Mouse (Mus musculus) midbrain, embryonic 16.5 days (tissue): ENCODE data around the gene Celf2. TPM values are rescaled to one million over a fixed set of nuclear protein-coding genes. Genes with fewer than 3 reads are reported as not detected.
A peak's percentile ranks its signal among the peaks of the same experiment; 100 is the strongest.

Experiments
- ATAC-seq: fragments of 200-750 bp; cut with Nextera tagmentation; 2 replicates; pipeline ENCODE4 v1.8.0; 2017; ENCODE audit warnings: moderate TSS enrichment
- H3K27ac ChIP-seq: fragments of 300-500 bp; sonication (generic); 2 replicates; pipeline ENCODE4 v1.5.1; 2014; ENCODE audit warnings: mild to moderate bottlenecking, low read length, mixed read lengths
- H3K27me3 ChIP-seq: fragments of 300-500 bp; sonication (generic); 2 replicates; pipeline ENCODE4 v1.6.1; 2014; ENCODE audit warnings: low read depth, low read length, mixed read lengths; ENCODE audit not compliant: control insufficient read depth, insufficient read depth
- H3K36me3 ChIP-seq: fragments of 300-500 bp; sonication (generic); 2 replicates; pipeline ENCODE4 v1.6.1; 2014; ENCODE audit warnings: mild to moderate bottlenecking, low read length, moderate library complexity, mixed read lengths; ENCODE audit not compliant: control insufficient read depth, insufficient read depth
- H3K4me1 ChIP-seq: fragments of 300-500 bp; sonication (generic); 2 replicates; pipeline ENCODE4 v1.6.1; 2014; ENCODE audit warnings: mild to moderate bottlenecking, low read length, mixed read lengths; ENCODE audit not compliant: control insufficient read depth, insufficient read depth
- H3K4me2 ChIP-seq: fragments of 300-500 bp; sonication (generic); 2 replicates; pipeline ENCODE4 v1.6.1; 2014; ENCODE audit warnings: mild to moderate bottlenecking, low read length, mixed read lengths
- H3K4me3 ChIP-seq: fragments of 300-500 bp; sonication (generic); 2 replicates; pipeline ENCODE4 v1.5.1; 2014; ENCODE audit warnings: low read depth, mild to moderate bottlenecking, low read length, moderate library complexity, mixed read lengths
- H3K9ac ChIP-seq: fragments of 300-500 bp; sonication (generic); 2 replicates; pipeline ENCODE4 v1.6.1; 2014; ENCODE audit warnings: low read depth, low read length, mixed read lengths
- H3K9me3 ChIP-seq: fragments of 300-500 bp; sonication (generic); replicated peaks from 2 replicates; pipeline ENCODE4 v1.6.1; 2014; ENCODE audit warnings: mild to moderate bottlenecking, low read length, mixed read lengths; ENCODE audit not compliant: control insufficient read depth, poor library complexity, severe bottlenecking
- WGBS: fragments of 180-500 bp; shearing (Covaris S2); extraction: QIAGEN DNeasy Blood & Tissue Kit; methylation state at CpG from one replicate; pipeline ENCODE4 v1.1.7; 2014; 5-methylcytosine and 5-hydroxymethylcytosine counted together
- polyA plus RNA-seq: library from polyadenylated mRNA; unstranded; fragments of >200 nt; fragmentation: Nextera tagmentation; extraction: Ambion mirVana; gene quantifications from 2 replicates; pipeline ENCODE4 v1.2.1, GENCODE M21; 2015

Gene Celf2
- polyA plus RNA-seq, 1 experiment from 2014 or later, result 160 TPM

DNA sequence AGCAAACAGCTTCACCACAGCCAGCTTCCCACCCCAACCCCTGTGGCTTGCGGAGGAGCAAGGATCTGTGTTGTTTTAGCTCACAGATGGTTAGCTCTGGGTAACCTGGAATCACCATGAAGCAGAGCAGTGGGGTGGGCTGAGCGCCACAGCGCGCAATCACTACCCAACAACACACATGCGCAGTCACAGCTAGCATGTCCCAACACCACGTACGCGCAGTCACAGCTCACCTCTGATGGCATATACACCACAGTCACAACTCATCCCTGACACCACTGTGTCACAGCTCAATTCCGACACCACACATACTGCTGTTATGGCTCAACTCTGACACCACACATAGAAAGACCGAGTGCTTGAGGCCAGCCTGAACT, 985.5 kb downstream of the Celf2 start:
- no peak overlapping the region for H3K4me3 ChIP-seq
- H3K9me3 ChIP-seq, result no peaks in the 10 kb centered on the region
- H3K27me3 ChIP-seq, result no peaks in the 10 kb centered on the region
- H3K4me1 ChIP-seq, result 0 out of 2 replicates have a peak, but pooled peaks cover 2% of the 10 kb centered on the region
- no peak overlapping the region for H3K9ac ChIP-seq
- 95% methylated on average over 10 of the region's 10 CpGs for WGBS
- no peak overlapping the region for H3K27ac ChIP-seq
- no peak overlapping the region for H3K4me2 ChIP-seq
- no peak for ATAC-seq
- no peaks in the 10 kb centered on the region for H3K36me3 ChIP-seq

DNA sequence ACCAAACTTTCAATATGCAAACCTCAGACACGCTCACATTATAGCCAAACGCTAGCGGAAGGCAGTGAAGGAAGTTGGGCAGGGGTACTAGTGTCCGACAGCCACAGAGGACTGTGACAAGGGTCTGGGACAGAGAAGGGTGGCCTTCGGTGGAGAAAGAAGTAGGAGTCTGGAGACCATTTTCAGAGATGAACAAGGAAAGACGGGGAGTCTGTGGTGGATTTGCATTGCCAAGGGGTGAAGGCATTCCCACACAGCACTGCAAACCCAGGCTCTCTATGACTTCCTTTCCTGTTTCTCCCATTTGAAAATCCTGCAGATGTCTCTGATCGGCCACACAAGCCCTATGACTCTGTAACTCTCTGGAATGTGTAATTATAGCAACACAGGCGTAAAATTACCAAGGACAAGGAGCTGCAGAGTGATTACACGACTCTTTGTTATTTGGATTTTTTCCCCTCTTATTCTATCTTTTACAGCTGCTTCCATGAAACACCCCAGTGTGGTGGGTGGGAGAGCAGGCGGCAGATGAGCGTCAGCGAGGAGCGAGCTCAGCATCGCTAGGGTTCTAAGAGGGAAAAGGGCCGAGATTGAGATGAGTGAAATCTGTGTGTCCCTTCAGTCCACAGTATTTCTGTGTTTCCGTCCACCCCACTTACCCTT, 986.0 kb downstream of the Celf2 start:
- Histone ChIP-seq H3K27ac (no peak overlapping the region), H3K27me3 (no peaks in the 10 kb centered on the region), H3K4me1 (0 out of 2 replicates have a peak, but pooled peaks cover 2% of the 10 kb centered on the region), H3K4me3 (no peak overlapping the region), H3K36me3 (no peaks in the 10 kb centered on the region), H3K9ac (no peak overlapping the region), H3K4me2 (no peak overlapping the region), H3K9me3 (no peaks in the 10 kb centered on the region)
- no peak for ATAC-seq
- WGBS, result 84% methylated on average over 16 of the region's 16 CpGs

DNA sequence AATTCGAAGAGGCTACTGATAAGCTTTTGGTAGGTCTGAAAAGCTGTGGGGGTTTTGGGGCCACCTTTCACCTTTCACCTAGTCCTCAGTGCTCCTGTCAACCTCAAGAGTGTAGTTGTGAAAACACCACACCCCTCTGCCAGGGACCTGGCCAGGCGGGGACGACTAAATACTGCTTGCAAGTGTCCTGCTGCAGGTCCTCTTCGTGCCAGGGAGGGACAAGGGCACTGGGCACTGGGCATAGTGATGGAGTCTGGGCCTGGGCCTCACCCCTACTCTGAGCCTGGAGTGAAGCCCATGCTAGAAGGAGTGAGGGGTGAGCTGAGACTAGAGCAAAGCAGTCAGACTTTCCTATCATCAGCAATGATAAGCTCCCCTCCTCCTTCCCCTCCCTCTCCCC, 987.0 kb downstream of the Celf2 start:
- Histone ChIP-seq H3K27ac (no peak overlapping the region), H3K27me3 (no peaks in the 10 kb centered on the region), H3K4me3 (no peak overlapping the region), H3K9me3 (no peaks in the 10 kb centered on the region), H3K36me3 (no peaks in the 10 kb centered on the region), H3K9ac (no peak overlapping the region), H3K4me1 (0 out of 2 replicates have a peak, but pooled peaks cover 2% of the 10 kb centered on the region), H3K4me2 (no peak overlapping the region)
- whole genome bisulfite sequencing, result 86% methylated on average over 4 of the region's 4 CpGs
- ATAC-seq, result no peak

DNA sequence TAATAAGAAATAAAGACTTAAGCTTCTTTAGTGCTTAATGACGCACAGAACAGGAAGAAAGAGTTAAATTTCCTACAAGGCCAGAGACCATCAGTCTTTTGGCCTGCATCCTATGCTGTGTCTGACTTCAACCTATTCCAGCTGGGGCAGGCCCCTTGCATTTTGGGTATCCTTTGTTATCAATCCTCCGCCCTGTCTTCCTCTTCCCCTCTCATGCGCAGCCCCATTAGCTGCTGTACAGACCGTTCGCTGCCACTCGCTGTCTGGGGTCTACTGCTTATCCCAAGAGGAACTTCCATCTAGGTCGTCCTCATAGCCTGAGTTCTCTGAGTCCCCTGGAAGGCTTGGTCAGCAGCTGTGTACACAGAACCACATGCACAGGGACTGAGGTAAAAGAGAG, 996.2 kb downstream of the Celf2 start:
- H3K4me3 ChIP-seq, result no peak overlapping the region
- 78% methylated on average over 7 of the region's 7 CpGs for WGBS
- no peak for ATAC-seq
- no peaks in the 10 kb centered on the region for H3K9me3 ChIP-seq
- H3K9ac ChIP-seq, result no peak overlapping the region
- no peak overlapping the region for H3K4me2 ChIP-seq
- no peaks in the 10 kb centered on the region for H3K27me3 ChIP-seq
- H3K4me1 ChIP-seq, result no peaks in the 10 kb centered on the region
- H3K27ac ChIP-seq, result no peak overlapping the region
- H3K36me3 ChIP-seq, result no peaks in the 10 kb centered on the region

DNA sequence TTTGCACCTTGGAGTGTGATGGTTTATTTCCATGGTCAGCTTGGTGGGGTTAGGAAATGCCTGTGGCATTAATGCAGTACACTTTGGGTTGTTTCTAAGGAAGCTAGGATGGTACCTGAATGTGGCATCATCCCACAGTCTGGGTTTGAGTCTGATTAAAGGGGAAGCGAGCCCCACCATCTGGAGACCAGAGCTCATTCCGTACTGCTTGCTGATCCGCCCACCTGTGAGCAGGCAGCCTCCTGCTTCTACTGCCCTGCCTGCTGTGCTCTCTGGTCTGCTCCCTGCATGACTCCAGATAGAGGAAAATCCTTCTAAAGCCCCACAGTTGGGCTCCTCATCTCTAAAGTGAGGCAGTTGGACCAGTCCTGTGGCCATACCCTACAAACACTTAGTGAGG, 1002.3 kb downstream of the Celf2 start:
- WGBS, result 65% methylated on average over 3 of the region's 3 CpGs

DNA sequence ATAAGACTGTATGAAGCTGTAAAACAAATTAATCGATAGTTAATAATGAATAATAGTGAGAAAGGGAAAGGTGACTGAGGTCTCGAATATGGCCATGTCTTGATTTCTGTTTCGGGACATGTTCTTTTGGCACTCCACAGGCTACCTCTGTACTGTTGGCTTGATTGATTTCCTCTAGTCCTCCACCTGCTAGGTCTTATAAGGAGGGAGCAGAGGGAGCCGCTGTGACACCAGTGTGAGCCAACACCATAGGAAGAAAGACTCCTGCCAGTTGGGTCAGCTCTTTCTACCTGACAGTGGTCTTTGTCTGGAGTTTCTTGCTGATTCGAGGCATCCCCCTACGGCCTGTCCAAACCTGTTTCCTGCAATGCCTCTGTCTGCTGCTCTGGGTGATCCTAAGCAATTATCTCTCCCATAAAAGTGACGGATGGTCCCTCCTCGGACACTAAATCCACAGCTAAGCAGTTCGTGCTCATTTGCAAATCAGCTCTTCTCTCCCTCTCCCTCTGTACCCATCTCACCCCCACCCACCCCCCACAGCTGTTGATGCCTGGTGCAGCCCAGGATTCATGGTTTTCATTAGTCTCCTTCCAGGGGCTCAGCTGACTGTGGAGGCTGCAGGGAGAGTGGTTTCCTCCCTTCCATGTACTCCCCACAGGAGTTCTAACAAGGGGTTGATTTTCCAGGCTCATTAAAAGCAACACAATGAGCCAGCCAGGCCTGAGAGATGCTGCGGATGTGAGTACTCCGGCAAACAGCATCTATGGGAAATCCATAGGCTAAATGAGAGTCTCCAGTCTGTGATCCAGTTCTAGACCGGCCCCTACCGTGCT, 1003.2 kb downstream of the Celf2 start:
- H3K4me1 ChIP-seq, result peaks cover 5% of the 10 kb centered on the region
- H3K36me3 ChIP-seq, result no peaks in the 10 kb centered on the region
- no peak overlapping the region for H3K4me3 ChIP-seq
- ATAC-seq, result peak; percentile 79
- no peak overlapping the region for H3K9ac ChIP-seq
- no peaks in the 10 kb centered on the region for H3K27me3 ChIP-seq
- H3K27ac ChIP-seq, result no peak overlapping the region
- no peak overlapping the region for H3K4me2 ChIP-seq
- WGBS, result 44% methylated on average over 13 of the region's 13 CpGs
- H3K9me3 ChIP-seq, result no peaks in the 10 kb centered on the region

More for the DNA sequence above, 1002.3 kb downstream of the Celf2 start:
- no peaks in the 10 kb centered on the region for H3K27me3 ChIP-seq
- no peaks in the 10 kb centered on the region for H3K36me3 ChIP-seq
- H3K4me1 ChIP-seq, result peaks cover 5% of the 10 kb centered on the region
- no peak overlapping the region for H3K27ac ChIP-seq
- H3K9me3 ChIP-seq, result no peaks in the 10 kb centered on the region
- no peak overlapping the region for H3K4me2 ChIP-seq
- no peak overlapping the region for H3K4me3 ChIP-seq
- ATAC-seq, result no peak
- no peak overlapping the region for H3K9ac ChIP-seq

DNA sequence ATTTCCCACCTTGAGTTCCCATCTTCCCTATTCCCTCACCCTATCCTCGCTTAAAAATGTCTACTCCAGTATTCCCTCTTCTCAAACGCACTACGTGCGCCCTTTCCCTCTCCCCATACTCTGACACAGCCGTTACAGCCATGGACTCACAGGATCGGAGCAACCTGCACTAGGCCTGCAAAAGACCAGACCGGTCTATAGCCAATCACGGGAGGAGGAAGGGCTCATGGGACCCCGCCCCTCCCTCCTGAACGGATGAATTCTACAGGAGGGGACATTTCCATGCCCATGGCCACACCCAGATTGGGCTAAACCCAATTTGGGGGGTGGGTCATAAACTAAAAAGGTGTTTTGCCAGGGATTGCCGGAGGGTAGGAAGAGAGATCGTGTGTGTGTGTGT, 1003.8 kb downstream of the Celf2 start:
- Histone ChIP-seq H3K4me3 (no peak overlapping the region), H3K36me3 (no peaks in the 10 kb centered on the region), H3K9me3 (no peaks in the 10 kb centered on the region), H3K27ac (no peak overlapping the region), H3K27me3 (no peaks in the 10 kb centered on the region), H3K9ac (no peak overlapping the region), H3K4me2 (no peak overlapping the region), H3K4me1 (peaks cover 5% of the 10 kb centered on the region)
- WGBS, result 82% methylated on average over 12 of the region's 12 CpGs
- no peak for ATAC-seq

DNA sequence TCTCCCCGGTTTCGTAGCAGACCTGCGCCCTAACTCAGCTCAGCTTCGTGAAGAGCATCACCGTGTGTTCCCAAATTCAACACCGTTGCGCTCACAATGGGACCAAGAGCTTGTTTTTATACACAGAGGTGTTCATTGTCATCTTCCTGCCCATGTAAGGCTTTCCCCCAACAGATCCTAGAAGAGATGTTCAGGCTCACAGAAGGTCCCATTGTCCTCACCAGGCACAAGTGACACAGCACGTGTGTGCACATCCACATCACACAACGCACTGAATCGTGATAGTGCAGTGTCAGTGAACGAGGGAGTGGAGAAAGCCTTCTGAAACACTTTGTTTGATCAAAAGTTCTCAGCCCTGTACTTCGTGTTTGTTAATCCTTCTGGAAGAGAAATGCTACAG, 1011.3 kb downstream of the Celf2 start:
- H3K27me3 ChIP-seq, result no peaks in the 10 kb centered on the region
- H3K4me2 ChIP-seq, result no peak overlapping the region
- ATAC-seq, result no peak
- H3K4me3 ChIP-seq, result no peak overlapping the region
- H3K4me1 ChIP-seq, result no peaks in the 10 kb centered on the region
- no peak overlapping the region for H3K9ac ChIP-seq
- 76% methylated on average over 12 of the region's 12 CpGs for WGBS
- H3K36me3 ChIP-seq, result no peaks in the 10 kb centered on the region
- no peaks in the 10 kb centered on the region for H3K9me3 ChIP-seq
- H3K27ac ChIP-seq, result no peak overlapping the region

DNA sequence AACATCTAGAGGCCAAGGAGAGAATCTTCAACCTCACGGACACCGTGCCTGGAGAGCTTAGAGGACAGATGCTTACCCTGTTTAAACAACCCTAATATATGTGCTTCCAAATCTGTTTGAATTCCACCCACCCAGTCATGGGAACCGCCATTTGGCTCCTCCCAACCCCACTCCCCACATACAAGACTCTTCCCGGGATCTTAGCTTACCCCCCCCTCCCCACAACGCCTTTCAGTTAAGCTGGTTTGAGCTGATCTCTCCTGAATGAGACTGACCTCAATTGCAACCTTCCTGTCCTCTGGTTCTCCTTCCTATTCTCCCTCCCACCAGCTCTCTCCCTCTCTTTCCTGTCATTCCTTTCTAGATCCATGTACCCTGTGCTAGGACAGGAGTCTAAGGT, 1011.7 kb downstream of the Celf2 start:
- 62% methylated on average over 5 of the region's 5 CpGs for WGBS

More for the DNA sequence above, 1011.7 kb downstream of the Celf2 start:
- Histone ChIP-seq H3K9me3 (no peaks in the 10 kb centered on the region), H3K27ac (no peak overlapping the region), H3K4me3 (no peak overlapping the region), H3K4me1 (no peaks in the 10 kb centered on the region), H3K4me2 (no peak overlapping the region), H3K36me3 (no peaks in the 10 kb centered on the region), H3K9ac (no peak overlapping the region), H3K27me3 (no peaks in the 10 kb centered on the region)
- no peak for ATAC-seq
